Mouse (Mus musculus) ES-Bruce4 (cell line): ENCODE results near the gene Cyp19a1. TPM values are rescaled to one million over a fixed set of nuclear protein-coding genes. Genes with fewer than 3 reads are reported as not detected.

ENCODE experiments used
- H3K27ac ChIP-seq: 2 replicates; pipeline ENCODE4 v1.5.1; 2012; ENCODE audit warnings: low read length, inconsistent platforms; ENCODE audit not compliant: insufficient read depth
- H3K27me3 ChIP-seq: 2 replicates; pipeline ENCODE4 v1.6.1; 2012; ENCODE audit warnings: mild to moderate bottlenecking, low read length, inconsistent platforms; ENCODE audit not compliant: control insufficient read depth, poor library complexity, insufficient read depth, severe bottlenecking
- H3K36me3 ChIP-seq: 2 replicates; pipeline ENCODE4 v1.6.1; 2012; ENCODE audit warnings: inconsistent platforms, mild to moderate bottlenecking, low read length, moderate library complexity; ENCODE audit not compliant: control insufficient read depth, poor library complexity, insufficient read depth, severe bottlenecking
- H3K4me1 ChIP-seq: one replicate; pipeline ENCODE4 v1.8.1; 2011; ENCODE audit warnings: low read length; ENCODE audit not compliant: control insufficient read depth, insufficient read depth
- H3K4me3 ChIP-seq: 2 replicates; pipeline ENCODE4 v1.5.1; 2011; ENCODE audit warnings: low read depth, mild to moderate bottlenecking, low read length
- H3K9ac ChIP-seq: 2 replicates; pipeline ENCODE4 v1.6.1; 2012; ENCODE audit warnings: low read depth, mild to moderate bottlenecking, inconsistent platforms; ENCODE audit not compliant: poor library complexity, severe bottlenecking
- H3K9me3 ChIP-seq: replicated peaks from 2 replicates; pipeline ENCODE4 v1.6.1; 2012; ENCODE audit warnings: mild to moderate bottlenecking, low read length, inconsistent platforms; ENCODE audit not compliant: control insufficient read depth, poor library complexity, insufficient read depth, severe bottlenecking
- CTCF ChIP-seq: IDR thresholded peaks from one replicate; pipeline ENCODE4 v1.8.1; 2011; ENCODE audit warnings: low read depth, low read length
- EP300 ChIP-seq: IDR thresholded peaks from 2 replicates; pipeline ENCODE4 v1.6.1; 2011; ENCODE audit warnings: low read depth, low read length; ENCODE audit not compliant: insufficient read depth
- POLR2A ChIP-seq: IDR thresholded peaks from one replicate; pipeline ENCODE4 v1.8.1; 2011; ENCODE audit warnings: low read length; ENCODE audit not compliant: insufficient read depth
- polyA plus RNA-seq: library from polyadenylated mRNA; stranded (reverse); fragments of >200 nt; gene quantifications from 2 replicates; pipeline ENCODE4 v1.2.4, GENCODE M21; 2011; ENCODE audit warnings: low read depth; ENCODE audit not compliant: missing spikeins, insufficient read depth, insufficient read length

The Cyp19a1 gene
- polyA plus RNA-seq, 1 experiment: not detected

DNA sequence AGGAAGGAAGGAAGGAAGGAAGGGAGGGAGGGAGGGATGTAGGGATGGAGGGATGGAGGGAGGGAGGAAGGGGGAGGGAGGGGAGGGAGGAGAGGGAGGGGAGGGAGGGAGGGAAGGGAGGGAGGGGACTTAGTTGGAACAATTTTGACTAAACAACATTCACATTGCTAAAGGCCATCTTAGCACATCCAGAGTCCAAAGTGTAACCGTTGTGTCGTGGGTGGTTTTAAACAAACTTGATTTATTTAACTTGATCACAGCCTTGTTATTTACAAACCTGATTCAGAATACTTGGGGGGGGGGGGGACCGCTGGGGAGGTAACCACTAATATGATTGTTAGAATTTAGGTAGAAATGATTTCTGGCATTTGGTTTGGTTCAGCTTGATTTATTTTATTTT, 31.5 kb upstream of the Cyp19a1 start:
- no peaks in the 10 kb centered on the region for H3K36me3 ChIP-seq
- H3K9me3 ChIP-seq: no peaks in the 10 kb centered on the region
- H3K4me1 ChIP-seq: no peaks in the 10 kb centered on the region
- no peak overlapping the region for H3K27ac ChIP-seq
- no peak overlapping the region for H3K9ac ChIP-seq
- no peaks in the 10 kb centered on the region for H3K27me3 ChIP-seq
- TF ChIP-seq EP300 (no peak), POLR2A (no peak), CTCF (no peak)
- H3K4me3 ChIP-seq: no peak overlapping the region

DNA sequence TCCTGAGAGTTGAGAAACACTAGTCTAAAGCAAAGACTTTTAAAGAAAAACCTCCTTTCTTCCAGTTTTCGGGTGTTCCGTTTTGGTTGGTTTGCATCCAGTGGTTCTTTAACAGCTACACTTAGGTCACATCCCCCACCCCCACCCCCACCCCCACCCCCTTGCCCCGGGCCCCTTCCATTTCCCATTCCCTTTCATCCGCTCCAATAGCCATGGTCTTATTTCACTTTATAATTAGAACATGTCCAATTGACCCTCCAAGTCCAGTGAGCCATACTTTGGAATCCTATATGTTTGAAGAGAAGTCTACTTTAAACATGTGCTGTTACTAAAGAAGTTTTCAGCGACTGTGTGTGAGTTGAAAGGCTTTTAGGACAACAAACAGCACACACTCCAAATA, 19.9 kb upstream of the Cyp19a1 start:
- Histone ChIP-seq H3K36me3 (no peaks in the 10 kb centered on the region), H3K9me3 (no peaks in the 10 kb centered on the region), H3K9ac (no peak overlapping the region), H3K4me1 (no peaks in the 10 kb centered on the region), H3K27me3 (0 out of 2 replicates have a peak, but pooled peaks cover 4% of the 10 kb centered on the region), H3K4me3 (no peak overlapping the region), H3K27ac (no peak overlapping the region)
- TF ChIP-seq EP300 (no peak), POLR2A (no peak), CTCF (no peak)

DNA sequence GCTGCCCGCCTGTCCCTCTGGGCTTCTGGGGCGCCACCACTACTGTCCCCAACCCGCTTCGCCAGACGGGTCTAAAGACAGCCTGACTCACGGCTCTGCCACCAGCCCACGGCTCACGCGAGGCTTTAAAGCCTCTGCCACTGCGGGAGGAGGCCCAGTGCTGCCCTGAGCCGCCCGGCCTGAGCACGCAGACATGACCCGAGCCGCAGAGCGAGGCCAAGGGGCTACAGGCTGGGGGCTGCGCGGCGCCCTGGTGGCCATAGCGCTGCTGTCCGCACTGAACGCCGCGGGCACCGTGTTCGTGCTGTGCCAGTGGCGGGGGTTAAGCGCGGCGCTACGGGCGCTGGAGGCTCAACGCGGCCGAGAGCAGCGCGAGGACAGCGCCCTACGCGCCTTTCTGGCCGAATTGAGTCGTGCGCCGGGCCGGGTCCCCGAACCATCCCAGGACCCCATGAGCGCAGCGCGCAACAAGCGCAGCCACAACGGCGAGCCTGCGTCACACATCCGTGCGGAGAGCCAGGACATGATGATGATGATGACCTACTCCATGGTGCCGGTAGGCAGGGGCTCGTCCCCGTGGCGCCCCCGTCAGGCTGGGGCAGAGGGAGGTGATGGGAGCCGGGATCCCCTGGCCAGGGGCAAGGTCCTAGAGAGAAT, 18.5 kb upstream of the Cyp19a1 start, which contains the start of gene Gldn:
TSS of gene Gldn (plus strand) at position 156 of the 657 bp plus-strand sequence.
- no peaks in the 10 kb centered on the region for H3K36me3 ChIP-seq
- no peaks in the 10 kb centered on the region for H3K4me1 ChIP-seq
- TF ChIP-seq CTCF: peak; percentile 22
- TF ChIP-seq POLR2A: no peak
- 0 out of 2 replicates have a peak, but pooled peaks cover 4% of the 10 kb centered on the region for H3K27me3 ChIP-seq
- H3K9ac ChIP-seq: peak within 1 kb of the TSS; percentile 1; the same call in 1 of the 2 replicates
- H3K9me3 ChIP-seq: no peaks in the 10 kb centered on the region
- no peak within 1 kb of the TSS for H3K27ac ChIP-seq
- H3K4me3 ChIP-seq: peak within 1 kb of the TSS; percentile 37

DNA sequence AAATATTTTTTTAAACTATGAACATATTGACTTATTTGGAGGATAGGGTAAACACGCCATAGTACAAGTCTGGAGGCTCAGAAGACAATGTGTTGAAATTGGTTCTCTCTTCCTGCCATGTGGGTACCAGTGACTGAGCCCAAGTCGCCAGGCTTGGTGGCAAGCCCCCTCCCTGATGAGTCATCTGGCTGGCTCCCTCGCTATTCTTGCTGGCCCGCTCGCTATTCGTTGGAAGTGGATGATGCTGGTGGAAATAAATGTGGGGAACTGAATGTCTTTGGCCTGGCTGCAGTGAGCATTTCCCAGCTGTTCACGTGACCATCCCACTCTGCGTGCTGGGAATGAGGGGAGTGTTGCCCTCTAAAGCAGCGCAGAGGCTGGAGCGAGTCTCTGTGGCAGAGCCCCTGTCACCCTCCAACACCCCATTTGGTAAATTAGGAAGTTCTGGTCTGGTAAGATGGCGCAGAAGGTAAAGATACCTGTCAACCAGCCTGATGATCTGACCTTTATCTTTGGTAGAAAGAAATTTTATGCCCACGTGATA, 11.2 kb upstream of the Cyp19a1 start:
- Histone ChIP-seq H3K9ac (no peak overlapping the region), H3K4me3 (no peak overlapping the region), H3K9me3 (no peaks in the 10 kb centered on the region), H3K27ac (no peak overlapping the region), H3K27me3 (no peaks in the 10 kb centered on the region), H3K4me1 (no peaks in the 10 kb centered on the region), H3K36me3 (no peaks in the 10 kb centered on the region)
- TF ChIP-seq CTCF: no peak
- TF ChIP-seq POLR2A: no peak
- TF ChIP-seq EP300: no peak

DNA sequence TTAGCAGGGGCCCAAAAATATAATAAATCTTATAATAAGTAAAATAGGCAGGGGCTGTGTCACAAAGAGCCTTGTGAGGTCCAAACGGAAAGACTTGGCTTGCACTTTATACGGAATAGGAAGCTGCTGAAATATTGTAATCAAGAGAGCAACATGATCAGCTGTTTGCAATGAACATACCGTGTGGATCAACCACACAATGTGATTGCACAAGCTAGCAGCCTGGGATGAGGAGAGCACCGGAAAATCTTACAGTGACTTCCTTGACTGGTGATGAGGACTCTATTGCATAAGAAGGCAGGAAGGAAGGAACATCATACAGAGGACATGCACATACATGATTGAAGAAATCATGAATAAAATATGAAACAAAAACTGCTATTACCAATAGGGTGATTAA, 7.4 kb upstream of the Cyp19a1 start:
- Histone ChIP-seq H3K9ac (no peak overlapping the region), H3K27ac (no peak overlapping the region), H3K4me1 (no peaks in the 10 kb centered on the region), H3K4me3 (no peak overlapping the region), H3K27me3 (no peaks in the 10 kb centered on the region), H3K36me3 (no peaks in the 10 kb centered on the region), H3K9me3 (no peaks in the 10 kb centered on the region)
- TF ChIP-seq EP300: no peak
- no peak for TF ChIP-seq CTCF
- TF ChIP-seq POLR2A: no peak

DNA sequence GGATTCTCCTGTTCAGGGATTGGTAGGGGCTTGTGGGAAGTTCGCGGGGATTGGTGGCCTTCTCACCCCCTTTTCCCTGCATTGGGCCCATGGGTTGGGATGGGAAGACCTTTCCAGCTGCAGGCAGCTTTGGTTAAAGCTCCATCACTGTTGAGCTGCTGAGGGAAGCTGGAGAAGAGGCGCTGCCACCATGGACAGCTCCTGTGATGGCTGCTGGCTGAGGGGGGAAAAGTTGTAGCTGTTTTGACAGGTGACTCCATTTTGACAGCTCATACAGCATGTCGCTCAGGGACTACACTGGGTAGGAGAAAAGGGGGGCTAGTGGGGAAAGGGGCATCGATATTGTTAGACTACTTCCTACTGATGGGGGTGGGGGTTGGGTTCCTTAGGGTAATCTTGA, 3.0 kb upstream of the Cyp19a1 start:
- Histone ChIP-seq H3K36me3 (no peaks in the 10 kb centered on the region), H3K27ac (no peak overlapping the region), H3K9me3 (no peaks in the 10 kb centered on the region), H3K4me3 (no peak overlapping the region), H3K4me1 (no peaks in the 10 kb centered on the region), H3K27me3 (no peaks in the 10 kb centered on the region), H3K9ac (no peak overlapping the region)
- no peak for TF ChIP-seq EP300
- TF ChIP-seq POLR2A: no peak
- TF ChIP-seq CTCF: no peak
